Mouse (Mus musculus): ENCODE results near the gene Commd1. TPM values are rescaled to one million over a fixed set of nuclear protein-coding genes. Genes with fewer than 3 reads are reported as not detected.

The Commd1 gene
- total and polyA plus RNA-seq, 2 experiments from 2014 or later: 44.0 to 207 TPM

GRCm38 (mm10) chr11:22861315-22861714 lies 120.9 kb downstream of the Commd1 start:
- H3K27me3 ChIP-seq (ENCODE audit: insufficient read depth, low read length): peaks cover 34% of the 10 kb centered on the region
- no peak for TF ChIP-seq CTCF (IDR thresholded peaks at IDR 0.05; ENCODE audit: low read depth)
- 56% methylated on average over 4 of the region's 4 CpGs for WGBS
- H3K36me3 ChIP-seq (ENCODE audit: insufficient read depth): no peaks in the 10 kb centered on the region
- H3K27ac ChIP-seq (ENCODE audit: low read depth, low read length): no peak overlapping the region
- ATAC-seq: no peak
- H3K9ac ChIP-seq: no peak overlapping the region
- no peak overlapping the region for H3K4me3 ChIP-seq (ENCODE audit: low read depth, low read length)
- H3K4me1 ChIP-seq (ENCODE audit: insufficient read depth): peaks cover 11% of the 10 kb centered on the region; the same call in 1 of the 2 replicates
- no peak for DNase-seq
- no peaks in the 10 kb centered on the region for H3K9me3 ChIP-seq (ENCODE audit: low read length)
- H3K4me2 ChIP-seq (ENCODE audit: low read depth): no peak overlapping the region

GRCm38 (mm10) chr11:22860335-22861227 lies 121.6 kb downstream of the Commd1 start, which contains the start of gene B3gnt2:
B3gnt2 (minus strand) TSS chr11:22860961.
- ATAC-seq (no peak), DNase-seq (no peak)
- WGBS: 6% methylated on average over 41 of the region's 41 CpGs
- H3K27ac ChIP-seq (ENCODE audit: low read depth, low read length): no peak within 1 kb of the TSS
- H3K36me3 ChIP-seq (ENCODE audit: insufficient read depth): no peaks in the 10 kb centered on the region
- H3K4me3 ChIP-seq (ENCODE audit: low read depth, low read length): peak within 1 kb of the TSS; percentile 74
- no peak for TF ChIP-seq CTCF (IDR thresholded peaks at IDR 0.05; ENCODE audit: low read depth)
- peak within 1 kb of the TSS; percentile 98 for H3K4me2 ChIP-seq (ENCODE audit: low read depth)
- peaks cover 11% of the 10 kb centered on the region; the same call in 1 of the 2 replicates for H3K4me1 ChIP-seq (ENCODE audit: insufficient read depth)
- H3K27me3 ChIP-seq (ENCODE audit: insufficient read depth, low read length): peaks cover 34% of the 10 kb centered on the region
- H3K9me3 ChIP-seq (ENCODE audit: low read length): no peaks in the 10 kb centered on the region
- peak within 1 kb of the TSS; percentile 56 for H3K9ac ChIP-seq

- Histone ChIP-seq H3K9ac (peak overlapping the region; percentile 56), H3K27ac (ENCODE audit: low read depth, low read length) (no peak overlapping the region), H3K27me3 (ENCODE audit: insufficient read depth, low read length) (peaks cover 34% of the 10 kb centered on the region), H3K4me1 (ENCODE audit: insufficient read depth) (peaks cover 11% of the 10 kb centered on the region; the same call in 1 of the 2 replicates), H3K9me3 (ENCODE audit: low read length) (no peaks in the 10 kb centered on the region), H3K4me2 (ENCODE audit: low read depth) (peak overlapping the region; percentile 98), H3K4me3 (ENCODE audit: low read depth, low read length) (peak overlapping the region; percentile 74), H3K36me3 (ENCODE audit: insufficient read depth) (no peaks in the 10 kb centered on the region)
- ATAC-seq: peak; percentile 88
- TF ChIP-seq CTCF (IDR thresholded peaks at IDR 0.05; ENCODE audit: low read depth): peak; percentile 13; the same call in 1 of the 2 replicates
- peak; percentile 76 for DNase-seq
- 3% methylated on average over 54 of the region's 55 CpGs for WGBS
Observed at GRCm38 (mm10) chr11:22859633-22860334, 122.4 kb downstream of the Commd1 start.

- H3K4me3 ChIP-seq (ENCODE audit: low read depth, low read length): peak overlapping the region; percentile 74
- peaks cover 34% of the 10 kb centered on the region for H3K27me3 ChIP-seq (ENCODE audit: insufficient read depth, low read length)
- peaks cover 11% of the 10 kb centered on the region; the same call in 1 of the 2 replicates for H3K4me1 ChIP-seq (ENCODE audit: insufficient read depth)
- peak overlapping the region; percentile 56 for H3K9ac ChIP-seq
- ATAC-seq (peak; percentile 61), DNase-seq (no peak)
- TF ChIP-seq CTCF (IDR thresholded peaks at IDR 0.05; ENCODE audit: low read depth): no peak
- H3K9me3 ChIP-seq (ENCODE audit: low read length): no peaks in the 10 kb centered on the region
- WGBS: 7% methylated on average over 37 of the region's 41 CpGs
- no peak overlapping the region for H3K27ac ChIP-seq (ENCODE audit: low read depth, low read length)
- H3K36me3 ChIP-seq (ENCODE audit: insufficient read depth): no peaks in the 10 kb centered on the region
- H3K4me2 ChIP-seq (ENCODE audit: low read depth): peak overlapping the region; percentile 98
Observed at GRCm38 (mm10) chr11:22859301-22859632, 122.9 kb downstream of the Commd1 start.

GRCm38 (mm10) chr11:22858441-22859300 lies 123.5 kb downstream of the Commd1 start:
- H3K4me1 ChIP-seq (ENCODE audit: insufficient read depth): peaks cover 11% of the 10 kb centered on the region; the same call in 1 of the 2 replicates
- peak; percentile 43; the same call in 1 of the 2 replicates for ATAC-seq
- H3K4me3 ChIP-seq (ENCODE audit: low read depth, low read length): peak overlapping the region; percentile 74
- TF ChIP-seq CTCF (IDR thresholded peaks at IDR 0.05; ENCODE audit: low read depth): no peak
- H3K9ac ChIP-seq: peak overlapping the region; percentile 56
- H3K27me3 ChIP-seq (ENCODE audit: insufficient read depth, low read length): peaks cover 34% of the 10 kb centered on the region
- H3K4me2 ChIP-seq (ENCODE audit: low read depth): peak overlapping the region; percentile 98
- 3% methylated on average over 50 of the region's 50 CpGs for WGBS
- no peak overlapping the region for H3K27ac ChIP-seq (ENCODE audit: low read depth, low read length)
- no peak for DNase-seq
- H3K36me3 ChIP-seq (ENCODE audit: insufficient read depth): no peaks in the 10 kb centered on the region
- H3K9me3 ChIP-seq (ENCODE audit: low read length): no peaks in the 10 kb centered on the region

GRCm38 (mm10) chr11:22857705-22858440 lies 124.3 kb downstream of the Commd1 start:
- TF ChIP-seq CTCF (IDR thresholded peaks at IDR 0.05; ENCODE audit: low read depth): no peak
- Histone ChIP-seq H3K9ac (no peak overlapping the region), H3K27ac (ENCODE audit: low read depth, low read length) (no peak overlapping the region), H3K4me3 (ENCODE audit: low read depth, low read length) (peak overlapping the region; percentile 74), H3K4me2 (ENCODE audit: low read depth) (peak overlapping the region; percentile 98), H3K27me3 (ENCODE audit: insufficient read depth, low read length) (peaks cover 34% of the 10 kb centered on the region), H3K4me1 (ENCODE audit: insufficient read depth) (peaks cover 11% of the 10 kb centered on the region; the same call in 1 of the 2 replicates), H3K36me3 (ENCODE audit: insufficient read depth) (no peaks in the 10 kb centered on the region), H3K9me3 (ENCODE audit: low read length) (no peaks in the 10 kb centered on the region)
- peak; percentile 37 for DNase-seq
- WGBS: 20% methylated on average over 25 of the region's 25 CpGs
- ATAC-seq: no peak
